Mouse (Mus musculus): ENCODE measurements at regions not wholly inside any gene's neighbourhood (a gene's known extent, or its start where the extent isn't known, plus 50 kb on each side); places are given as distances from the start of the nearest gene placed in this dataset.
A peak's percentile ranks its signal among the peaks of the same experiment; 100 is the strongest.

- 0 out of 2 replicates have a peak, but pooled peaks cover 1% of the 10 kb centered on the region for H3K27me3 ChIP-seq (ENCODE audit: control insufficient read depth, insufficient read depth, low read length)
- DNase-seq (ENCODE audit: low spot score) (peak; percentile 42), ATAC-seq (ENCODE audit: low FRiP score, low read depth) (no peak)
- no peak for TF ChIP-seq POLR2A (IDR thresholded peaks at IDR 0.05; ENCODE audit: borderline replicate concordance, extremely low read depth, insufficient read depth, insufficient read length)
- no peak overlapping the region for H3K9ac ChIP-seq (ENCODE audit: low read depth, low read length, severe bottlenecking)
- H3K9me3 ChIP-seq (ENCODE audit: control insufficient read depth, low read length) = no peaks in the 10 kb centered on the region; the same call in 1 of the 2 replicates
- H3K36me3 ChIP-seq (ENCODE audit: control insufficient read depth, insufficient read depth, low read length) = no peaks in the 10 kb centered on the region
- H3K4me3 ChIP-seq (replicated peaks; ENCODE audit: low read length) = no peak overlapping the region
- WGBS = 9% methylated on average over 7 of the region's 7 CpGs
- no peak overlapping the region for H3K4me2 ChIP-seq (replicated peaks; ENCODE audit: low read depth, low read length, severe bottlenecking)
- no peak overlapping the region for H3K27ac ChIP-seq (replicated peaks; ENCODE audit: low read depth, low read length)
- H3K4me1 ChIP-seq (ENCODE audit: control insufficient read depth, insufficient read depth, low read length) = peaks cover 6% of the 10 kb centered on the region
These were observed 270.8 kb upstream of the Npvf start for GRCm38 (mm10) chr6:50924998-50925397.

GRCm38 (mm10) chr6:50926313-50926712 is 272.1 kb upstream of the Npvf start:
- H3K9me3 ChIP-seq (ENCODE audit: control insufficient read depth, low read length) = no peaks in the 10 kb centered on the region; the same call in 1 of the 2 replicates
- TF ChIP-seq POLR2A (IDR thresholded peaks at IDR 0.05; ENCODE audit: borderline replicate concordance, extremely low read depth, insufficient read depth, insufficient read length) = no peak
- peaks cover 6% of the 10 kb centered on the region for H3K4me1 ChIP-seq (ENCODE audit: control insufficient read depth, insufficient read depth, low read length)
- no peak overlapping the region for H3K9ac ChIP-seq (ENCODE audit: low read depth, low read length, severe bottlenecking)
- no peaks in the 10 kb centered on the region for H3K36me3 ChIP-seq (ENCODE audit: control insufficient read depth, insufficient read depth, low read length)
- H3K27ac ChIP-seq (replicated peaks; ENCODE audit: low read depth, low read length) = no peak overlapping the region
- H3K4me3 ChIP-seq (replicated peaks; ENCODE audit: low read length) = no peak overlapping the region
- no peak overlapping the region for H3K4me2 ChIP-seq (replicated peaks; ENCODE audit: low read depth, low read length, severe bottlenecking)
- H3K27me3 ChIP-seq (ENCODE audit: control insufficient read depth, insufficient read depth, low read length) = 0 out of 2 replicates have a peak, but pooled peaks cover 5% of the 10 kb centered on the region
- DNase-seq (ENCODE audit: low spot score) (peak; percentile 69), ATAC-seq (ENCODE audit: low FRiP score, low read depth) (peak; percentile 74)
- 25% methylated on average over 1 of the region's 1 CpGs for WGBS

GRCm38 (mm10) chr6:50929503-50929902 is 275.3 kb upstream of the Npvf start:
- 81% methylated on average over 9 of the region's 9 CpGs for WGBS
- no peak overlapping the region for H3K9ac ChIP-seq (ENCODE audit: low read depth, low read length, severe bottlenecking)
- H3K4me2 ChIP-seq (replicated peaks; ENCODE audit: low read depth, low read length, severe bottlenecking) = no peak overlapping the region
- H3K27ac ChIP-seq (replicated peaks; ENCODE audit: low read depth, low read length) = no peak overlapping the region
- H3K4me3 ChIP-seq (replicated peaks; ENCODE audit: low read length) = no peak overlapping the region
- ATAC-seq (ENCODE audit: low FRiP score, low read depth) = no peak
- TF ChIP-seq POLR2A (IDR thresholded peaks at IDR 0.05; ENCODE audit: borderline replicate concordance, extremely low read depth, insufficient read depth, insufficient read length) = no peak
- peaks cover 6% of the 10 kb centered on the region for H3K4me1 ChIP-seq (ENCODE audit: control insufficient read depth, insufficient read depth, low read length)
- no peaks in the 10 kb centered on the region; the same call in 1 of the 2 replicates for H3K9me3 ChIP-seq (ENCODE audit: control insufficient read depth, low read length)
- DNase-seq (ENCODE audit: low spot score) = no peak
- H3K36me3 ChIP-seq (ENCODE audit: control insufficient read depth, insufficient read depth, low read length) = no peaks in the 10 kb centered on the region
- H3K27me3 ChIP-seq (ENCODE audit: control insufficient read depth, insufficient read depth, low read length) = 0 out of 2 replicates have a peak, but pooled peaks cover 5% of the 10 kb centered on the region

- no peak for TF ChIP-seq POLR2A (IDR thresholded peaks at IDR 0.05; ENCODE audit: borderline replicate concordance, extremely low read depth, insufficient read depth, insufficient read length)
- Histone ChIP-seq H3K27me3 (ENCODE audit: control insufficient read depth, insufficient read depth, low read length) (0 out of 2 replicates have a peak, but pooled peaks cover 13% of the 10 kb centered on the region), H3K27ac (replicated peaks; ENCODE audit: low read depth, low read length) (no peak overlapping the region), H3K4me2 (replicated peaks; ENCODE audit: low read depth, low read length, severe bottlenecking) (no peak overlapping the region), H3K9ac (ENCODE audit: low read depth, low read length, severe bottlenecking) (no peak overlapping the region), H3K36me3 (ENCODE audit: control insufficient read depth, insufficient read depth, low read length) (no peaks in the 10 kb centered on the region), H3K4me1 (ENCODE audit: control insufficient read depth, insufficient read depth, low read length) (0 out of 2 replicates have a peak, but pooled peaks cover 2% of the 10 kb centered on the region), H3K4me3 (replicated peaks; ENCODE audit: low read length) (no peak overlapping the region), H3K9me3 (ENCODE audit: control insufficient read depth, low read length) (no peaks in the 10 kb centered on the region)
- no peak for DNase-seq (ENCODE audit: low spot score)
- 88% methylated on average over 6 of the region's 6 CpGs for WGBS
- ATAC-seq (ENCODE audit: low FRiP score, low read depth) = no peak
These were observed 279.3 kb upstream of the Npvf start for GRCm38 (mm10) chr6:50933510-50933909.

- no peak for DNase-seq (ENCODE audit: low spot score)
- ATAC-seq (ENCODE audit: low FRiP score, low read depth) = no peak
- H3K4me2 ChIP-seq (replicated peaks; ENCODE audit: low read depth, low read length, severe bottlenecking) = no peak overlapping the region
- 0 out of 2 replicates have a peak, but pooled peaks cover 13% of the 10 kb centered on the region for H3K27me3 ChIP-seq (ENCODE audit: control insufficient read depth, insufficient read depth, low read length)
- H3K4me3 ChIP-seq (replicated peaks; ENCODE audit: low read length) = no peak overlapping the region
- no peak overlapping the region for H3K9ac ChIP-seq (ENCODE audit: low read depth, low read length, severe bottlenecking)
- H3K36me3 ChIP-seq (ENCODE audit: control insufficient read depth, insufficient read depth, low read length) = no peaks in the 10 kb centered on the region
- WGBS = 70% methylated on average over 10 of the region's 10 CpGs
- no peak overlapping the region for H3K27ac ChIP-seq (replicated peaks; ENCODE audit: low read depth, low read length)
- H3K9me3 ChIP-seq (ENCODE audit: control insufficient read depth, low read length) = no peaks in the 10 kb centered on the region
- no peak for TF ChIP-seq POLR2A (IDR thresholded peaks at IDR 0.05; ENCODE audit: borderline replicate concordance, extremely low read depth, insufficient read depth, insufficient read length)
- 0 out of 2 replicates have a peak, but pooled peaks cover 2% of the 10 kb centered on the region for H3K4me1 ChIP-seq (ENCODE audit: control insufficient read depth, insufficient read depth, low read length)
These were observed 280.0 kb upstream of the Npvf start for GRCm38 (mm10) chr6:50934245-50934644.

Data from limb, embryonic 14.5 days (tissue).